Mouse (Mus musculus) intestine, postnatal 0 days (tissue): Measurements from ENCODE around the gene Kctd11. TPM values are rescaled to one million over a fixed set of nuclear protein-coding genes. Genes with fewer than 3 reads are reported as not detected.
A peak's percentile ranks its signal among the peaks of the same experiment; 100 is the strongest.

Experiments
- ATAC-seq: fragments of 200-750 bp; cut with Nextera tagmentation; 2 replicates; pipeline ENCODE4 v1.8.0; 2017; ENCODE audit warnings: mild to moderate bottlenecking, moderate TSS enrichment, moderate library complexity
- H3K27ac ChIP-seq: fragments of 300-500 bp; sonication (generic); 2 replicates; pipeline ENCODE4 v1.5.1; 2014; ENCODE audit warnings: mild to moderate bottlenecking, low read depth, low read length, moderate library complexity
- H3K27me3 ChIP-seq: fragments of 300-500 bp; sonication (generic); replicated peaks from 2 replicates; pipeline ENCODE4 v1.6.1; 2014; ENCODE audit warnings: low read length, mixed read lengths; ENCODE audit not compliant: control insufficient read depth, insufficient read depth
- H3K36me3 ChIP-seq: fragments of 300-500 bp; sonication (generic); 2 replicates; pipeline ENCODE4 v1.6.1; 2014; ENCODE audit warnings: mild to moderate bottlenecking, moderate library complexity; ENCODE audit not compliant: control insufficient read depth, insufficient read depth
- H3K4me1 ChIP-seq: fragments of 300-500 bp; sonication (generic); replicated peaks from 2 replicates; pipeline ENCODE4 v1.6.1; 2014; ENCODE audit warnings: antibody characterized with exemption, low read length, mixed read lengths; ENCODE audit not compliant: control insufficient read depth, insufficient read depth
- H3K4me2 ChIP-seq: fragments of 300-500 bp; sonication (generic); replicated peaks from 2 replicates; pipeline ENCODE4 v1.6.1; 2014; ENCODE audit warnings: low read depth, mild to moderate bottlenecking, moderate library complexity
- H3K4me3 ChIP-seq: fragments of 300-500 bp; sonication (generic); 2 replicates; pipeline ENCODE4 v1.5.1; 2014; ENCODE audit warnings: low read depth, low read length
- H3K9ac ChIP-seq: fragments of 300-500 bp; sonication (generic); 2 replicates; pipeline ENCODE4 v1.6.1; 2014; ENCODE audit warnings: mild to moderate bottlenecking, low read depth, low read length
- H3K9me3 ChIP-seq: fragments of 300-500 bp; sonication (generic); 2 replicates; pipeline ENCODE4 v1.6.1; 2016; ENCODE audit warnings: mixed run types; ENCODE audit not compliant: control insufficient read depth
- CTCF ChIP-seq: sonication (generic); IDR thresholded peaks from 2 replicates; pipeline ENCODE4 v1.5.1; 2016; ENCODE audit warnings: low read depth, mild to moderate bottlenecking, control low read depth, antibody characterized with exemption, moderate library complexity
- WGBS: fragments of 180-500 bp; shearing (Covaris S2); extraction: QIAGEN DNeasy Blood & Tissue Kit; methylation state at CpG from one replicate; pipeline ENCODE4 v1.1.7; 2014; 5-methylcytosine and 5-hydroxymethylcytosine counted together
- polyA plus RNA-seq: library from polyadenylated mRNA; unstranded; fragments of >200 nt; fragmentation: Nextera tagmentation; extraction: Ambion mirVana; gene quantifications from 2 replicates; pipeline ENCODE4 v1.2.1, GENCODE M21; 2015

Kctd11 gene
- polyA plus RNA-seq, 1 experiment from 2014 or later = 4.0 TPM

DNA sequence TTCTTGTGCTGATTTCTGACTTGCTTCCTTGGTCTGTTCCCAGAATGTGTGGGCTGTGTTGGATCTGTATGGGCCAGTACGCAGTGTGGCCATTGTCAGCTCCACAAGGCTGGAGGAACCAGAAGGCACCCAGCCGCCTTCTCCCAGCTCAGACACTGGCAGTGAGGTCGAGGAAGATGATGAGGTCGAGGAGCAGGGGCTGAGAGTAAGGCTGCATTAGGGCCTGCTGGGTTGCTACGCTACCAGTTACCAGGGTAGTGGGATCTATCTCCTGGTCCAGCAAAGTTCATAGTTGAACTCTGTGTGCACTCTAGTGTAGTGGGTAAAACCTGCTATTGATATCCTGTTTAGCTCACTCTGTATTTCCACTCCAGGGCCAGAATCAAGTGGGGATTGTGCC lies 28.0 kb upstream of the Kctd11 start:
- Histone ChIP-seq H3K36me3 (peaks cover 88% of the 10 kb centered on the region), H3K4me2 (no peak overlapping the region), H3K27me3 (no peaks in the 10 kb centered on the region), H3K4me3 (no peak overlapping the region), H3K9ac (no peak overlapping the region), H3K9me3 (no peaks in the 10 kb centered on the region), H3K27ac (no peak overlapping the region), H3K4me1 (no peaks in the 10 kb centered on the region)
- TF ChIP-seq CTCF = no peak
- ATAC-seq = no peak
- WGBS = 95% methylated on average over 5 of the region's 5 CpGs

DNA sequence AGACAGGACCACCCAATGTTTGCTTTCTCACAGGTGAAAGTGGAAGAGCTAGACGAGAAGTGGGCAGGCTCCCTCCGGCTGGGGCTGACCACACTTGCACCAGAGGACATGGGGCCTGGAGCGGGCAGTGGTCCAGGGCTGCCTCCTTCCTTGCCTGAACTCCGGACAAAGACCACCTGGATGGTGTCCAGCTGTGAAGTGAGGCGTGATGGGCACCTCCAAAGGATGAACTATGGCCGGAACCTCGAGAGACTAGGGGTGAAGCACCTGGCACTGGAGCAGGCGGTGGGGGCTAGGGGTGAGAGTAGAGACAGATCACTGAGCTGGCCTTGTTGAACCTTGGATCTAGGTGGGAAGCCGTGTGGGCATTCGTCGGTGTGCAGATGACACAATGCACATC lies 27.4 kb upstream of the Kctd11 start:
- H3K27ac ChIP-seq = no peak overlapping the region
- no peak overlapping the region for H3K9ac ChIP-seq
- H3K4me3 ChIP-seq = no peak overlapping the region
- ATAC-seq = no peak
- no peak for TF ChIP-seq CTCF
- no peaks in the 10 kb centered on the region for H3K9me3 ChIP-seq
- peaks cover 94% of the 10 kb centered on the region for H3K36me3 ChIP-seq
- WGBS = 89% methylated on average over 11 of the region's 11 CpGs
- H3K4me1 ChIP-seq = no peaks in the 10 kb centered on the region
- no peaks in the 10 kb centered on the region for H3K27me3 ChIP-seq
- H3K4me2 ChIP-seq = no peak overlapping the region

DNA sequence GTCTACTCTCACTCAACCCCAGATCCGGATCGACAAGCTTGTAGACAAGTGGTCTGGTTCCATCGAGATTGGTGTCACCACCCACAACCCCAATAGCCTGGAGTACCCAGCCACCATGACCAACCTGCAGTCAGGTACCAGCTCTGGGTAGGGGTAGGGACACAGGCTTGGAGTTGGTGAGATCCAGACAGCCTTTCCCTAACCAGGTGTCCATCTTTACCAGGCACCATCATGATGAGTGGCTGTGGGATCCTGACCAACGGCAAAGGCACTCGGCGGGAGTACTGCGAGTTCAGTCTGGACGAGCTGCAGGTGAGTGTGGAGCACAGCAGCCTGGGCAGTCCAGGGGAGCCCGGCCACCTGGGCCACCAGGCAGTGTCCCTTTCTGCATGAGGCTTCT lies 23.1 kb upstream of the Kctd11 start:
- no peak overlapping the region for H3K9ac ChIP-seq
- H3K4me3 ChIP-seq = no peak overlapping the region
- no peak for ATAC-seq
- no peak for TF ChIP-seq CTCF
- no peaks in the 10 kb centered on the region for H3K4me1 ChIP-seq
- H3K36me3 ChIP-seq = peaks cover 54% of the 10 kb centered on the region
- no peak overlapping the region for H3K4me2 ChIP-seq
- H3K27me3 ChIP-seq = no peaks in the 10 kb centered on the region
- H3K27ac ChIP-seq = no peak overlapping the region
- whole genome bisulfite sequencing = 93% methylated on average over 9 of the region's 9 CpGs
- no peaks in the 10 kb centered on the region for H3K9me3 ChIP-seq

DNA sequence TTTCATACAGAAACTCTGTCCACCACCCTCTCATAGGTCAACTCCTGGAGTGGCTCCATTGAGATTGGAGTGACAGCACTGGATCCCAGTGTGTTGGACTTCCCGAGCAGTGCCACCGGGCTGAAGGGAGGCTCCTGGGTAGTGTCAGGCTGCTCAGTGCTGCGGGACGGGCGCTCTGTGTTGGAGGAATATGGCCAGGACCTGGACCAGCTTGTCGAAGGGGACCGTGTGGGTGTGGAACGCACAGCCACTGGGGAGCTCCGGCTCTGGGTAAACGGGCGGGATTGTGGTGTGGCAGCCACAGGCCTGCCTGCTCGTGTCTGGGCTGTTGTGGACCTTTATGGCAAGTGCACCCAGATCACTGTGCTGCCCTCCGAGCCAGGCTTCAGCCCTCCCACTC lies 21.8 kb upstream of the Kctd11 start:
- WGBS = 67% methylated on average over 13 of the region's 13 CpGs
- no peaks in the 10 kb centered on the region for H3K27me3 ChIP-seq
- H3K4me1 ChIP-seq = no peaks in the 10 kb centered on the region
- H3K4me3 ChIP-seq = no peak overlapping the region
- H3K9me3 ChIP-seq = no peaks in the 10 kb centered on the region
- H3K36me3 ChIP-seq = peaks cover 41% of the 10 kb centered on the region
- peak overlapping the region; percentile 98 for H3K4me2 ChIP-seq
- H3K27ac ChIP-seq = no peak overlapping the region
- TF ChIP-seq CTCF = no peak
- ATAC-seq = no peak
- H3K9ac ChIP-seq = no peak overlapping the region

DNA sequence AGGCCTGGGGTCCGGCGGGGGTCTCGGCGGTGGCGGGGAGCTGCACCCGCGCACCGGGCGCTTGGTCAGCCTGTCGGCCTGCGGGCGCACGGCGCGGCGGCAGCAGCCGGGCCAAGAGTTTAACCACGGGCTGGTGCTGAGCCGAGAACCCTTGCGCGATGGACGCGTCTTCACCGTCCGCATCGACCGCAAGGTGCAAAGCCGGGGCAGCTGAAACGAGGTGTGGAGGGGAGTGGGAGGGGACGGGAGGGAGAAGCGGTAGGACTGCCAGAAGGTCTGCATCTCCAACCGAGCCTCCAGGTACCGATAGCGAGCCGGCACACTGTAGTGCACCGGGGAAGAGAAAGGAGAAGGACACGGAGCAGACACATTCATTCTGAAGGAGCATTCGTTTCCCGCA lies 20.8 kb upstream of the Kctd11 start:
- TF ChIP-seq CTCF = no peak
- WGBS = under 1% methylated on average over 34 of the region's 39 CpGs
- ATAC-seq = no peak; the same call in 1 of the 2 replicates

DNA sequence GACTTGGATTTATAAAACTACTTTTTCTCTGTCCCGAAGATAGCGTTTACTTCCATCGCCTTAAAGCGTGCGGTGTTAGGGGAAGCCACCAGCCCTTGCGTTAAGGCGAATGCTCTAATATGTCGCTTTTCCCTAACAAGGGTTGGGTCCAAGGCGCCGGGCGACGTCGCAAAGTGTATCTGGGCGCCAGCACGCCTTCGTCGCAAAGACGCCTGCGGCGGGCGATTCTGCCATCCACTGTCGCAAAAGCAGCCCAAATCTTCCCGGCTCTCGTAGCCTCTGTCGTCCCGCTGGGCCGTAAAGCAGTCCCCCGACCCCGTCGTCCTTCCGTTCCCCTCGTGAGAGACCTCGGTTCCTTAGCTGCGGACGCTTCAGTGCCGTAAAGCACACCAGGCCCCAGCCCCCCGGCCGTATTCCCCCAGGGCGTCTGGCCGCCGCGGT lies 20.2 kb upstream of the Kctd11 start:
- Histone ChIP-seq H3K27ac (peak overlapping the region; percentile 89), H3K4me3 (peak overlapping the region; percentile 75), H3K4me2 (peak overlapping the region; percentile 98), H3K9ac (peak overlapping the region; percentile 65), H3K36me3 (peaks cover 26% of the 10 kb centered on the region), H3K27me3 (no peaks in the 10 kb centered on the region), H3K9me3 (no peaks in the 10 kb centered on the region), H3K4me1 (no peaks in the 10 kb centered on the region)
- under 1% methylated on average over 42 of the region's 42 CpGs for WGBS
- peak; percentile 80 for ATAC-seq
- TF ChIP-seq CTCF = no peak

More for the DNA sequence above, 20.8 kb upstream of the Kctd11 start:
- Histone ChIP-seq H3K4me3 (peak overlapping the region; percentile 75), H3K36me3 (peaks cover 31% of the 10 kb centered on the region), H3K4me2 (peak overlapping the region; percentile 98), H3K27me3 (no peaks in the 10 kb centered on the region), H3K4me1 (no peaks in the 10 kb centered on the region), H3K9me3 (no peaks in the 10 kb centered on the region), H3K9ac (peak overlapping the region; percentile 65), H3K27ac (peak overlapping the region; percentile 89)
